Mouse (Mus musculus): ENCODE measurements at regions not wholly inside any gene's neighbourhood (a gene's known extent, or its start where the extent isn't known, plus 50 kb on each side); places are given as distances from the start of the nearest gene placed in this dataset.

- no peak for ATAC-seq (ENCODE audit: low FRiP score, low TSS enrichment)
- Histone ChIP-seq H3K9ac (ENCODE audit: low read length) (no peak overlapping the region), H3K4me1 (replicated peaks; ENCODE audit: control insufficient read depth, insufficient read depth) (no peaks in the 10 kb centered on the region), H3K4me3 (ENCODE audit: low read depth, low read length) (no peak overlapping the region), H3K27me3 (ENCODE audit: control insufficient read depth, insufficient read depth, low read length) (no peaks in the 10 kb centered on the region), H3K27ac (replicated peaks) (no peak overlapping the region), H3K4me2 (replicated peaks; ENCODE audit: low read depth) (no peak overlapping the region), H3K36me3 (ENCODE audit: control insufficient read depth, insufficient read depth, low read length) (no peaks in the 10 kb centered on the region), H3K9me3 (ENCODE audit: control insufficient read depth, low read length) (no peaks in the 10 kb centered on the region)
- DNase-seq (ENCODE audit: low spot score), result no peak
- TF ChIP-seq EP300 (optimal IDR thresholded peaks at IDR 0.05), result no peak
- TF ChIP-seq CTCF (IDR thresholded peaks at IDR 0.05; ENCODE audit: low read depth), result no peak
- WGBS, result 25% methylated on average over 2 of the region's 2 CpGs
Observed at GRCm38 (mm10) chr11:24377530-24377929, 299.7 kb downstream of the Bcl11a start.

- Histone ChIP-seq H3K9me3 (ENCODE audit: control insufficient read depth, low read length) (no peaks in the 10 kb centered on the region), H3K4me1 (replicated peaks; ENCODE audit: control insufficient read depth, insufficient read depth) (no peaks in the 10 kb centered on the region), H3K4me3 (ENCODE audit: low read depth, low read length) (no peak overlapping the region), H3K9ac (ENCODE audit: low read length) (no peak overlapping the region), H3K4me2 (replicated peaks; ENCODE audit: low read depth) (no peak overlapping the region), H3K27ac (replicated peaks) (no peak overlapping the region), H3K27me3 (ENCODE audit: control insufficient read depth, insufficient read depth, low read length) (no peaks in the 10 kb centered on the region), H3K36me3 (ENCODE audit: control insufficient read depth, insufficient read depth, low read length) (no peaks in the 10 kb centered on the region)
- 53% methylated on average over 5 of the region's 5 CpGs for WGBS
- DNase-seq (ENCODE audit: low spot score) (no peak), ATAC-seq (ENCODE audit: low FRiP score, low TSS enrichment) (no peak)
- TF ChIP-seq CTCF (IDR thresholded peaks at IDR 0.05; ENCODE audit: low read depth) (no peak), EP300 (optimal IDR thresholded peaks at IDR 0.05) (no peak)
Observed at GRCm38 (mm10) chr11:24390578-24390977, 312.7 kb downstream of the Bcl11a start.

GRCm38 (mm10) chr11:24391385-24391784 is 313.5 kb downstream of the Bcl11a start:
- no peak overlapping the region for H3K4me2 ChIP-seq (replicated peaks; ENCODE audit: low read depth)
- no peaks in the 10 kb centered on the region for H3K9me3 ChIP-seq (ENCODE audit: control insufficient read depth, low read length)
- no peaks in the 10 kb centered on the region for H3K4me1 ChIP-seq (replicated peaks; ENCODE audit: control insufficient read depth, insufficient read depth)
- H3K27me3 ChIP-seq (ENCODE audit: control insufficient read depth, insufficient read depth, low read length), result no peaks in the 10 kb centered on the region
- no peak overlapping the region for H3K9ac ChIP-seq (ENCODE audit: low read length)
- H3K36me3 ChIP-seq (ENCODE audit: control insufficient read depth, insufficient read depth, low read length), result no peaks in the 10 kb centered on the region
- no peak overlapping the region for H3K27ac ChIP-seq (replicated peaks)
- WGBS, result 50% methylated on average over 1 of the region's 1 CpGs
- ATAC-seq (ENCODE audit: low FRiP score, low TSS enrichment) (no peak), DNase-seq (ENCODE audit: low spot score) (no peak)
- no peak overlapping the region for H3K4me3 ChIP-seq (ENCODE audit: low read depth, low read length)
- TF ChIP-seq EP300 (optimal IDR thresholded peaks at IDR 0.05), result no peak
- no peak for TF ChIP-seq CTCF (IDR thresholded peaks at IDR 0.05; ENCODE audit: low read depth)

- Histone ChIP-seq H3K4me2 (replicated peaks; ENCODE audit: low read depth) (no peak overlapping the region), H3K36me3 (ENCODE audit: control insufficient read depth, insufficient read depth, low read length) (no peaks in the 10 kb centered on the region), H3K9ac (ENCODE audit: low read length) (no peak overlapping the region), H3K27me3 (ENCODE audit: control insufficient read depth, insufficient read depth, low read length) (no peaks in the 10 kb centered on the region), H3K9me3 (ENCODE audit: control insufficient read depth, low read length) (no peaks in the 10 kb centered on the region), H3K27ac (replicated peaks) (no peak overlapping the region), H3K4me1 (replicated peaks; ENCODE audit: control insufficient read depth, insufficient read depth) (no peaks in the 10 kb centered on the region), H3K4me3 (ENCODE audit: low read depth, low read length) (no peak overlapping the region)
- ATAC-seq (ENCODE audit: low FRiP score, low TSS enrichment) (no peak), DNase-seq (ENCODE audit: low spot score) (no peak)
- TF ChIP-seq EP300 (optimal IDR thresholded peaks at IDR 0.05), result no peak
- no peak for TF ChIP-seq CTCF (IDR thresholded peaks at IDR 0.05; ENCODE audit: low read depth)
- WGBS, result 90% methylated on average over 2 of the region's 2 CpGs
Observed at GRCm38 (mm10) chr11:24395478-24395877, 317.6 kb downstream of the Bcl11a start.

GRCm38 (mm10) chr11:24396911-24397310 is 319.1 kb downstream of the Bcl11a start:
- no peak overlapping the region for H3K4me3 ChIP-seq (ENCODE audit: low read depth, low read length)
- 82% methylated on average over 5 of the region's 5 CpGs for WGBS
- DNase-seq (ENCODE audit: low spot score), result no peak
- H3K9me3 ChIP-seq (ENCODE audit: control insufficient read depth, low read length), result no peaks in the 10 kb centered on the region
- no peak overlapping the region for H3K9ac ChIP-seq (ENCODE audit: low read length)
- ATAC-seq (ENCODE audit: low FRiP score, low TSS enrichment), result no peak
- H3K27ac ChIP-seq (replicated peaks), result no peak overlapping the region
- no peak overlapping the region for H3K4me2 ChIP-seq (replicated peaks; ENCODE audit: low read depth)
- no peaks in the 10 kb centered on the region for H3K27me3 ChIP-seq (ENCODE audit: control insufficient read depth, insufficient read depth, low read length)
- no peaks in the 10 kb centered on the region for H3K36me3 ChIP-seq (ENCODE audit: control insufficient read depth, insufficient read depth, low read length)
- H3K4me1 ChIP-seq (replicated peaks; ENCODE audit: control insufficient read depth, insufficient read depth), result no peaks in the 10 kb centered on the region
- TF ChIP-seq CTCF (IDR thresholded peaks at IDR 0.05; ENCODE audit: low read depth) (no peak), EP300 (optimal IDR thresholded peaks at IDR 0.05) (no peak)

GRCm38 (mm10) chr11:24397710-24398109 is 319.9 kb downstream of the Bcl11a start:
- Histone ChIP-seq H3K9ac (ENCODE audit: low read length) (no peak overlapping the region), H3K4me3 (ENCODE audit: low read depth, low read length) (no peak overlapping the region), H3K4me2 (replicated peaks; ENCODE audit: low read depth) (no peak overlapping the region), H3K4me1 (replicated peaks; ENCODE audit: control insufficient read depth, insufficient read depth) (no peaks in the 10 kb centered on the region), H3K27ac (replicated peaks) (no peak overlapping the region), H3K27me3 (ENCODE audit: control insufficient read depth, insufficient read depth, low read length) (no peaks in the 10 kb centered on the region), H3K36me3 (ENCODE audit: control insufficient read depth, insufficient read depth, low read length) (no peaks in the 10 kb centered on the region), H3K9me3 (ENCODE audit: control insufficient read depth, low read length) (no peaks in the 10 kb centered on the region)
- no peak for ATAC-seq (ENCODE audit: low FRiP score, low TSS enrichment)
- 83% methylated on average over 1 of the region's 1 CpGs for WGBS
- no peak for DNase-seq (ENCODE audit: low spot score)
- TF ChIP-seq CTCF (IDR thresholded peaks at IDR 0.05; ENCODE audit: low read depth), result no peak
- no peak for TF ChIP-seq EP300 (optimal IDR thresholded peaks at IDR 0.05)

Data from stomach, postnatal 0 days (tissue).